Mouse (Mus musculus) c-Kit-positive CD71-positive TER-119-positive erythroid progenitor cells, embryonic 14.5 days (primary cell): ENCODE measurements at regions not wholly inside any gene's neighbourhood (a gene's known extent, or its start where the extent isn't known, plus 50 kb on each side); places are given as distances from the start of the nearest gene placed in this dataset.

ENCODE experiments used
- DNase-seq: peaks from one replicate; pipeline ENCODE4 v3.0.0-alpha.2; 2013; ENCODE audit warnings: low spot score

DNA sequence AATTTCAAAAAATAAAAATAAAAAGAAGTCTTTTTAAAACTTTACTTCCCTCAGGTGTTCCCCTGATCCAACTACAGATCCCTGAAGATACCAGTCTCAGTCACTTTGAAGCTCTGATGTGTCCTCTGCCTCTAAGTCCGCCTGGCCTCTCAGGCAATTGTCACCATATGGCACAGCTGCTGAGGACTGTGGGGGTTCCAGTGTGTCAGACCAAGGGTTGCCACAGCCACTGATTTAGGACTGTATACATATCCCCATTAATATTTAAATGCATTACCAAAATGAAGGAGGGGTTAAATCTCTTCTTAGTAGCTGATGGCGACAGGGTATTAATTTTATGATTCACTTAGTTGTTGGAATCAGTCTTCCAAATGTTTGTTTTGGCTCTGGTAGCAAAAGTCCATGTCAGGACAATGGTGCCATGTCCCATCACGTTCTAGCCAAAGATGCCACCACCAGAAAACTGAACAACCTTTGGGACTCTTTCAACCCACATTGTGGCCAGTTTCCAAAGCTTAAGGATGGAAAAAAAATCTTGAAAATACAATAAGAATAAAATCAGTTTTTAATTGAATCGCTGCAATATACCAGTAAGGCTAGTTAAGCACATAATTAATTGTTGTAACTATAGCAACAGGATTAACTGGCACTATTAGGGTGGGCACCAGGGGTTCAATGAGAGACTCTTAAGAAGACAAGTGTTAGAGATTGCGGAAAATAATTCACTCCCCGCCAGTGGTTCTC lies 62.5 kb downstream of the Arrdc4 start:
- no peak for DNase-seq

DNA sequence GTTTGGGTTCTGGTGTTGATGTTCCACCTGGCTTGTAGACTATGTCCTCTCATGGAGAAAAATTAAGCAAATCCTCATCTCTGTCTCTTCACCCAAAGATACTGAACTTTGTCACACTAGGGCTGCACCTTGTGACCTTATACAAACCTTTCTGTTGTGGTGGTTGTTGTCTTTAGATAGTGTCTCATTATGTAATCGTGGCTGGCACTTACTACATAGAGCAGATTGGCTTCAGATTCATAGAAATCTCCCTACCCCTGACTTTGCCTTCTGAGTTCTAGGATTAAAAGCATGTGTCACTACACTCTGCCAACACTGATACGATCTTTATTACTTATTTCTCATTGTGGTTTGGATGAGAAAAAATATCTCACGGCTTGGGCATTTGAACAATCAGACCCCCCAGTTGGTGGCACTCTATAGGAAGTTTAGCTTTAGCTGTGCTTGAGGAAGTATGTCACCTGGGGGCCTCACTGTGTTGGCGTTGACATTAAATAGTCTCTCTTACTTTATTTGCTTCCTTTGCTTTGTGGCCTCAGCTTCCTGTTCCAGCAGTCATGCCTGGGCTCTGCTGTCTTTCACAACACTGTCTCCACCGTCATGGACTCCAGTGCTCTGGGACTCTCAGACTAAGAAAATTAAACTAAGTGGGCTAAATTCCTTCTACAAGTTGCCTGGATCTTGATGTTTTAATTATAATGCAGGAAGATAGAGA lies 66.0 kb downstream of the Arrdc4 start:
- no peak for DNase-seq

GRCm38 (mm10) chr7:68682318-68682728 lies 66.7 kb downstream of the Arrdc4 start:
- no peak for DNase-seq

DNA sequence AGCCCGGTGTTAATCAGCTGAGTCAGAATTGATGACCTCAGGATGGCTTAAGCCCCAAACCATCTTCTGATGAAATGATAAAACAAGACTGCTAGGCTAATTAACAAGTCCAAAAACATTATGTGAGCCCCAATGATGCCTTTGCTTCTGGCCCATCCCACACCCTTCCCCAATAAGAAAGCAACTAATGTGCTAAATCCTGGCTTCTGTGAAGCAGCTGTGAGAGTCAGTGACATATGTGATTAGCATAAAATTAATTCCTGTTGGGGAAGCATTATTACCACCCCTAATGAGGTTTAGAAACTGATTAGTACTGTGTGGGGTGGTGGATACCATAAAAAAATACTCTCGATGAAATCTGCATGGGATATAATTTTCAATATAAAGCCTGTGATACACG lies 69.3 kb downstream of the Arrdc4 start:
- no peak for DNase-seq

- DNase-seq = no peak
Measured at GRCm38 (mm10) chr7:68667790-68668732, 81.0 kb downstream of the Arrdc4 start.

- DNase-seq = no peak
Measured at GRCm38 (mm10) chr7:68667215-68667614, 81.8 kb downstream of the Arrdc4 start.

GRCm38 (mm10) chr7:68656354-68656753 lies 92.7 kb downstream of the Arrdc4 start:
- DNase-seq = no peak

DNA sequence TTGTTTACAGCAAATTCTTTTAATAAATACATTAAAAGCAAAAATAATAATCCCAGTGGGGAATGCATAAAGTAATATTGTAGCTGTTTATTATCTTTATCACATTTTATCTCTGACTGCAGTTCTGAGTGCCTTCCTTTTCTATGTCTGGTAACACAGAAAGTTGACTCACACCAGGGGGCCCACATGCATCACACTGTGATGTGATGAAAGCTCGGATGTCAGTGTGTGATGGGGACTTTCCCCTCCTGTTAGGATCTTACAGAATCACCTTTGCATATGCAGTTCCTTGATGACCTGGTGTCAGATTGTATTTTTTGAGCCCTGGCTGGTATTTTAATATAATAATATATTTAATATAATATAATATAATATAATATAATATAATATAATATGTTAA lies 95.5 kb downstream of the Arrdc4 start:
- no peak for DNase-seq

- no peak for DNase-seq
Measured at GRCm38 (mm10) chr7:68651418-68651817, 97.6 kb downstream of the Arrdc4 start.

- no peak for DNase-seq
Measured at GRCm38 (mm10) chr7:68637556-68638215, 111.4 kb downstream of the Arrdc4 start.

- DNase-seq = no peak
Measured at GRCm38 (mm10) chr7:68621080-68621479, 128.0 kb downstream of the Arrdc4 start.

GRCm38 (mm10) chr7:68610499-68610898 lies 138.5 kb downstream of the Arrdc4 start:
- no peak for DNase-seq

DNA sequence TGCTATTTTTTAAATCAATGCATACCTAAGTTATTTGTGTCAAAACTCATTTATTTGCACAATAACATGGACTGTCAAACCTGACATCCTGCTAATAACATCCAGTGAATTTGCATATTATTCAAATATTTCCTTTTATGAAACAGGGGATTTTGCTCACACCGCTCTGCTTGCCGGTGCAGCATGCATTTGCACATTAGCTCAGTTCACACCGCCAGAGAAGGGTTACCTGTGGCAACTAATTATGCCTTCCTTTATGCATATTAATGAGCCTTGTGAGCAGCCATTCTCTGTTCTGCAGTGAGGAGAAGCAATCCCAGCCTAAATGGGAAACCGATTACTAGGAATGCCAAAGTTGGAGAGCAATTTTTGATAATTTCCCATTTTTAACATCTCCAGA lies 141.9 kb downstream of the Arrdc4 start:
- no peak for DNase-seq

- no peak for DNase-seq
Measured at GRCm38 (mm10) chr7:68606278-68606677, 142.8 kb downstream of the Arrdc4 start.

- no peak for DNase-seq
Measured at GRCm38 (mm10) chr7:68603711-68604110, 145.3 kb downstream of the Arrdc4 start.

- DNase-seq = no peak
Measured at GRCm38 (mm10) chr7:68602003-68602402, 147.0 kb downstream of the Arrdc4 start.

DNA sequence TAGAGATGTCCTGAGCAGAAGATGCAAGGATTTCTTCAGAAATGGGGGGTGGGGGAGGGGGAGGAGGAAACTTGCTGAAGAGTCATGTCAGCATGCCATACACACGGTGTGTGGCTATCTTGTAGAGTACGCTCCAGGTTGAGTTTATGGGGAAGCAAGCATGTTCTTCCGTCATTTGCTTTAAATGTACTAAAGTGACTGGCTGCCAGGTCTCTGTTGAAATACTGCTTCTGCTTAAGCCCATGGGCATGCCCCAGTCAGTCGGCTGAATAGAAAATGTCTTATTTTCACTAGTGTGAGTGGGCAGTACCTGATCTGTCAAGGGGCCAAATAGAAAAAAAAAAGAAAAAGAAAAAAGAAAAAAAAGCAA lies 155.0 kb downstream of the Arrdc4 start:
- DNase-seq = no peak

DNA sequence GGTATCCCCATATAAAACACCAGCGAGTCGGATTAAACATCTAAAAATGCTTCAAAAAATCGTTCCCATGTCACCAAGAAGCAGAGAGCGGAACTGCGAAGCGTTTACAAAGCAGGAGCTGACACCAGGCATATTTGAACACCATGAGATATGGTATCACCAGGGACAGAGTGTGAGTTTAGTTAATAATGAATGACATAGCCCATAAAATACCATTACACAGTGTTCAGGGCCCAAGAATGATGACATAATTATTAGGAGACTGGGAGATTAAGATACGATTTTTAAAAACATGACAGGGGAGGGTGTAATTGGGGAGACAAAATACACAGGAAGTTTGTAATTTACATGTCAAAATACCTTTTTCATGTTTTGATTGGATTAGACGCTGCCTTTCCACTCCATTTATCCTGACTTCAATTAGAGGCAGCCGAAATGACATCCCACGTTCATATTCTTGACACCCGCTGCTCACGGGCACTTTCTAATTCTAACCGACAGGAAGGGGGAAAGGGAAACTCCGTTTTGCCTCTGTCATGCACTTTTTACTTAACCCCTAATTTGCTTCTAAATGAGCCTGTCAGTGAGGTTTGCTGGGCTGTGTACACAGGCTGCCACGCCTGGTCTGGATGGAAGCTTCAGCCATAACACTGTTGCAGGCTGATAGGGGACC lies 155.6 kb downstream of the Arrdc4 start:
- DNase-seq = no peak

- no peak for DNase-seq
Measured at GRCm38 (mm10) chr7:68582540-68583325, 166.3 kb downstream of the Arrdc4 start.

DNA sequence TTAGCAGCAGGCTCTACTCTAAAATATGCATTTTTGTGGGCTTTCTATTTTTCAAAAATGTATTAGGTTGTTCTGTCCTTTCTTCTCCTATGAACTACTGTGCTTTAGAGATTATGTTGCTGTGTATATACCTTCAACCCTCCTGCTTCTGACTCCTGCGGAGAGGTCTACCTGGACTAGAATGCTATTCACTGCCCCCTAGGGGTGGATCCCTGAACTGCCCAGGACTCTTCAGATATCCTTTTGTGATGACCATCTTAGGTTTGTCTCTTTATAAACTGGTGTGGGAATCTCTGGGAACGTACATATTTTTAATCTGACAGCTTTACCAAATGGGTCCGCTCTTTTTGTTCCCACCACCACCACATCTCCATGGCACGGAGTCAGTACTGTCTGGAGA lies 168.4 kb downstream of the Arrdc4 start:
- peak; percentile 14 for DNase-seq

DNA sequence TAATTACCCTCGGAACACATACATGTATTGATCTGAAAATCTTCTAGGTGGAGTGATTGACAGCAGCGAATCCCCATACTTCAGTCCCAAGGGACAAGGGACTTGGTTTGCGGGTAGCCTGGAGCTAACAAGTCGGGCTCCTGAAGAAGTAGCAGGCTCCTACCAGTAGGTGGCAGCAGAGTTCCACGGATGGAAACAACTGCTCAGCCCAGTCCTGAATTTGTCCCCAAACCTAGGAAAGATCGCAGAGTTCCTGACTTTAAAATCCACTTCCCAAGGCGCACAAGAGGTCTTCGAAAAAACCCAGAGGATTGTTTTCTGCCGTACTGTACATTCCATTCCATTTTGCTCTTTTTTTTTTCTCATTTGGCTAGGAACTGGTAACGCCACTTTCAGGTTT lies 169.4 kb downstream of the Arrdc4 start:
- DNase-seq = peak; percentile 56
